ENCODE assay signal across 8 mouse cellular contexts in the genomic region with DNA sequence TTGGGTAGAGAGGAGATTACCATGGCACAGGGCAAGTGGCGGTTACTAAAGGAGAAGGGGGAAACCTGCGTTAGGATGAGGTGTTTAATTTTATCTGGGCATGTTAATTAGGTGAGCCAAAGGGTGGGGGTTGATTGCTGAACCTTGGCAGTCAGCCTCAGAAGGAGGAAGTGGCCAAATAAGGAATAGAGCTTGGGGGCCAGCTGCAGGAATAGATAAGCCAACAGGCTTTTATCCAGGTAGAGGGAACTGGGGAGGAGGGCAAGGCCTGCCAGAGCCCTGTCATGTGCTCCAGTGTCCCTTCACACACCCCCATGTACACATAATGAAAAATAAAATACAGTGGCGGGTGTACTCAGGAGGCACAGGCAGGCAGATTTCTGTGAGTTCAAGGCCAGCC. TPM values are rescaled to one million over a fixed set of nuclear protein-coding genes. Genes with fewer than 3 reads are reported as not detected.
DNase-seq lines count a peak whose midpoint lies in the region; ATAC-seq and TF ChIP-seq lines count a peak whose summit lies in the region.

No protein-coding gene starts in this region.

- WGBS in forebrain, embryonic 13.5 days = 40% methylated on average over 3 of the region's 3 CpGs
- 33% methylated on average over 3 of the region's 3 CpGs for WGBS in forebrain, postnatal 0 days
- 4% methylated on average over 3 of the region's 3 CpGs for WGBS in liver, embryonic 14.5 days (ENCODE audit: insufficient replicate concordance)

- no peak for ATAC-seq in forebrain, embryonic 13.5 days
- ATAC-seq in forebrain, postnatal 0 days = no peak
- ATAC-seq in erythroid progenitor cell, adult 5-6 weeks (replicated peaks; ENCODE audit: low FRiP score, poor library complexity, severe bottlenecking) = peak; percentile 44; the same call in 1 of the 2 replicates
- peak; percentile 76 for ATAC-seq in liver, embryonic 14.5 days (ENCODE audit: insufficient read depth)

- H3K27ac ChIP-seq in forebrain, embryonic 13.5 days = peak overlapping the region; percentile 7; the same call in 1 of the 2 replicates
- H3K27ac ChIP-seq in forebrain, postnatal 0 days (ENCODE audit: low read depth, low read length) = no peak overlapping the region
- H3K27ac ChIP-seq in liver, embryonic 14.5 days = no peak overlapping the region

- no peak overlapping the region for H3K9ac ChIP-seq in forebrain, embryonic 13.5 days
- no peak overlapping the region for H3K9ac ChIP-seq in forebrain, postnatal 0 days
- no peak overlapping the region; the same call in 1 of the 2 replicates for H3K9ac ChIP-seq in liver, embryonic 14.5 days (replicated peaks)

- no peak overlapping the region for H3K4me2 ChIP-seq in forebrain, embryonic 13.5 days
- H3K4me2 ChIP-seq in forebrain, postnatal 0 days (ENCODE audit: low read depth) = no peak overlapping the region
- no peak overlapping the region for H3K4me2 ChIP-seq in liver, embryonic 14.5 days (ENCODE audit: low read depth)

- no peak for DNase-seq in forebrain, postnatal 0 days
- DNase-seq in 416B (ENCODE audit: low read depth) = peak; percentile 75
- peak in 2 of 3 experiments; percentile 17 to 46 for DNase-seq in liver, embryonic 14.5 days (ENCODE audit: low read depth in 3 of 3, low spot score in 3 of 3)
- DNase-seq in layer of hippocampus, adult 18-20 months (ENCODE audit: low spot score in 2 of 2) = no peak
- no peak for DNase-seq in yolk sac, embryonic 10.5 days (ENCODE audit: low spot score)
- no peak for DNase-seq in layer of hippocampus, adult 9-11 months

- peak; percentile 70 for TF ChIP-seq EP300 in liver, embryonic 14.5 days (IDR thresholded peaks at IDR 0.05; ENCODE audit: low read depth)

- no peak overlapping the region for H3K4me3 ChIP-seq in forebrain, embryonic 13.5 days
- H3K4me3 ChIP-seq in forebrain, postnatal 0 days (ENCODE audit: low read depth, low read length) = no peak overlapping the region
- no peak overlapping the region for H3K4me3 ChIP-seq in liver, embryonic 14.5 days (ENCODE audit: insufficient read depth in 1 of 2, low read depth in 2 of 2, low read length in 2 of 2)

- H3K9me3 ChIP-seq in forebrain, embryonic 13.5 days (replicated peaks) = no peaks in the 10 kb centered on the region
- H3K9me3 ChIP-seq in forebrain, postnatal 0 days (ENCODE audit: low read length) = no peaks in the 10 kb centered on the region
- H3K9me3 ChIP-seq in liver, embryonic 14.5 days (ENCODE audit: control insufficient read depth, low read length) = no peaks in the 10 kb centered on the region

- H3K36me3 ChIP-seq in forebrain, embryonic 13.5 days (ENCODE audit: poor library complexity, severe bottlenecking) = peaks cover 36% of the 10 kb centered on the region
- H3K36me3 ChIP-seq in forebrain, postnatal 0 days (ENCODE audit: insufficient read depth) = peaks cover 29% of the 10 kb centered on the region
- peaks cover 8% of the 10 kb centered on the region for H3K36me3 ChIP-seq in liver, embryonic 14.5 days (replicated peaks; ENCODE audit: control insufficient read depth, insufficient read depth, low read depth)

- no peaks in the 10 kb centered on the region for H3K27me3 ChIP-seq in forebrain, embryonic 13.5 days
- no peaks in the 10 kb centered on the region for H3K27me3 ChIP-seq in forebrain, postnatal 0 days (ENCODE audit: insufficient read depth, low read length)
- H3K27me3 ChIP-seq in liver, embryonic 14.5 days (ENCODE audit: control insufficient read depth, insufficient read depth, low read length) = no peaks in the 10 kb centered on the region

- peaks cover 16% of the 10 kb centered on the region for H3K4me1 ChIP-seq in forebrain, embryonic 13.5 days
- no peaks in the 10 kb centered on the region for H3K4me1 ChIP-seq in forebrain, postnatal 0 days (ENCODE audit: insufficient read depth)
- H3K4me1 ChIP-seq in liver, embryonic 14.5 days (replicated peaks; ENCODE audit: control insufficient read depth in 2 of 2, insufficient read depth in 2 of 2, low read length in 1 of 2) = peaks cover 26 to 32% of the 10 kb centered on the region in 2 experiments

- TF ChIP-seq CTCF in forebrain, postnatal 0 days (IDR thresholded peaks at IDR 0.05; ENCODE audit: low read depth) = no peak
- no peak for TF ChIP-seq CTCF in liver, embryonic 14.5 days (IDR thresholded peaks at IDR 0.05; ENCODE audit: low read depth)

RNA-seq across cellular contexts. Expression of a gene that starts 13.2 kb away (rescaled TPM):
- polyA plus RNA-seq in forebrain, embryonic 13.5 days (2015; fragmentation: Nextera tagmentation; extraction: Ambion mirVana) = 1,816 and 2,096 TPM in 2 replicates
- total RNA-seq in forebrain, postnatal 0 days (2014; rRNA removed) = 1,041 and 1,060 TPM in 2 replicates
- 4,009 and 4,204 TPM in 2 replicates for polyA plus RNA-seq in forebrain, postnatal 0 days (2015; fragmentation: Nextera tagmentation; extraction: Ambion mirVana)
- total RNA-seq in erythroid progenitor cell, adult 5-6 weeks (2015; ENCODE audit: low replicate concordance) = 96.0 and 222 TPM in 2 replicates
- 92.8 and 101 TPM in 2 replicates for total RNA-seq in erythroid progenitor cell, adult 5-6 weeks (2017; ENCODE audit: low replicate concordance)
- 72.9 and 115 TPM in 2 replicates for polyA plus RNA-seq in liver, embryonic 14.5 days (2012; rRNA removed)
- polyA plus RNA-seq in liver, embryonic 14.5 days (2014; fragmentation: Nextera tagmentation; extraction: Ambion mirVana) = 553 and 571 TPM in 2 replicates
- total RNA-seq in layer of hippocampus, adult 18-20 months (2021) = 1,000 to 10,000 TPM; 2,031 to 2,127 TPM

RNA-seq across cellular contexts. Expression of a gene that starts 52.9 kb away (rescaled TPM):
- 14.6 and 15.7 TPM in 2 replicates for polyA plus RNA-seq in forebrain, embryonic 13.5 days (2015; fragmentation: Nextera tagmentation; extraction: Ambion mirVana)
- total RNA-seq in forebrain, postnatal 0 days (2014; rRNA removed) = 24.3 and 25.1 TPM in 2 replicates
- polyA plus RNA-seq in forebrain, postnatal 0 days (2015; fragmentation: Nextera tagmentation; extraction: Ambion mirVana) = 13.1 and 13.3 TPM in 2 replicates
- 1.4 and 10.1 TPM in 2 replicates for total RNA-seq in erythroid progenitor cell, adult 5-6 weeks (2015; ENCODE audit: low replicate concordance)
- 4.8 and 11.3 TPM in 2 replicates for total RNA-seq in erythroid progenitor cell, adult 5-6 weeks (2017; ENCODE audit: low replicate concordance)
- 2.5 and 3.6 TPM in 2 replicates for polyA plus RNA-seq in liver, embryonic 14.5 days (2012; rRNA removed)
- polyA plus RNA-seq in liver, embryonic 14.5 days (2014; fragmentation: Nextera tagmentation; extraction: Ambion mirVana) = 4.1 and 4.2 TPM in 2 replicates
- total RNA-seq in layer of hippocampus, adult 18-20 months (2021) = 10 to 100 TPM; 16.8 to 17.4 TPM

Comparison
In these comparisons a context has a peak if more than half of its experiments do, and no peak if none do; other contexts are left out.
1. ATAC-seq: peak in erythroid progenitor cell, adult 5-6 weeks (single experiment) and liver, embryonic 14.5 days (single experiment); none in forebrain, embryonic 13.5 days (single experiment) and forebrain, postnatal 0 days (single experiment).
2. DNase-seq: peak in 416B (single experiment) and liver, embryonic 14.5 days (2 of 3); none in forebrain, postnatal 0 days (single experiment), layer of hippocampus, adult 18-20 months (0 of 2), yolk sac, embryonic 10.5 days (single experiment) and layer of hippocampus, adult 9-11 months (single experiment).